Mouse (Mus musculus): ENCODE data around the gene Dmrtb1. TPM values are rescaled to one million over a fixed set of nuclear protein-coding genes. Genes with fewer than 3 reads are reported as not detected.

Gene Dmrtb1
- polyA plus RNA-seq, 1 experiment from 2014 or later = 6.0 TPM

DNA sequence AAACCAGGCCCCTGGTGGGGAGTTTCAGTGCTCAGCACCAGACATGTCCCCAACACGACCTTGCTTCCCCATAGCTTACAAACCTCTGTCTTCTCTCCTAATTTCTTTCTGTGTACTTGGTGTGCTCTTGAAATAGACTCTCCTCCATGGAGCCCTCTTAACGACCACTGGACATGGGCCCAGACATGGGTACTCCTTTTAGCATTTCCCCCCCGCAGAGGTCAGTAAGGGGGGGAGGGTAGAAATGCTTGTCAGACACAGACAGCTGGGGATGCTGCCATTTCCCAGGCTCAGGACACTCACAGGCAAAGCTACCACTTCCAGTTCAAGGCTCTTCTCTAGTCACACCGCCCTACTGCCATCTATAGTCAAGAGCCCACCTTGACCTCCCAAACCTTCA, 42.4 kb downstream of the Dmrtb1 start:
- Histone ChIP-seq H3K4me3 (ENCODE audit: low read depth, low read length) (no peak overlapping the region), H3K9me3 (ENCODE audit: control insufficient read depth, low read length) (no peaks in the 10 kb centered on the region), H3K4me1 (replicated peaks; ENCODE audit: control insufficient read depth, insufficient read depth, low read length) (no peaks in the 10 kb centered on the region), H3K27me3 (ENCODE audit: control insufficient read depth, insufficient read depth, low read length) (no peaks in the 10 kb centered on the region), H3K36me3 (ENCODE audit: control insufficient read depth, insufficient read depth, low read length) (no peaks in the 10 kb centered on the region), H3K4me2 (ENCODE audit: low read depth, low read length, severe bottlenecking) (no peak overlapping the region), H3K9ac (ENCODE audit: low read length) (no peak overlapping the region), H3K27ac (ENCODE audit: low read depth, low read length) (no peak overlapping the region)
- ATAC-seq (replicated peaks; ENCODE audit: low FRiP score) (no peak), DNase-seq (ENCODE audit: low spot score) (no peak)
- 76% methylated on average over 4 of the region's 4 CpGs for WGBS

GRCm38 (mm10) chr4:107638303-107638702, 45.7 kb downstream of the Dmrtb1 start:
- WGBS = 86% methylated on average over 10 of the region's 10 CpGs
- Histone ChIP-seq H3K9ac (ENCODE audit: low read length) (no peak overlapping the region), H3K27me3 (ENCODE audit: control insufficient read depth, insufficient read depth, low read length) (no peaks in the 10 kb centered on the region), H3K4me1 (replicated peaks; ENCODE audit: control insufficient read depth, insufficient read depth, low read length) (no peaks in the 10 kb centered on the region), H3K4me3 (ENCODE audit: low read depth, low read length) (no peak overlapping the region), H3K9me3 (ENCODE audit: control insufficient read depth, low read length) (no peaks in the 10 kb centered on the region), H3K27ac (ENCODE audit: low read depth, low read length) (no peak overlapping the region), H3K4me2 (ENCODE audit: low read depth, low read length, severe bottlenecking) (no peak overlapping the region), H3K36me3 (ENCODE audit: control insufficient read depth, insufficient read depth, low read length) (no peaks in the 10 kb centered on the region)
- ATAC-seq (replicated peaks; ENCODE audit: low FRiP score) (no peak), DNase-seq (ENCODE audit: low spot score) (no peak)

DNA sequence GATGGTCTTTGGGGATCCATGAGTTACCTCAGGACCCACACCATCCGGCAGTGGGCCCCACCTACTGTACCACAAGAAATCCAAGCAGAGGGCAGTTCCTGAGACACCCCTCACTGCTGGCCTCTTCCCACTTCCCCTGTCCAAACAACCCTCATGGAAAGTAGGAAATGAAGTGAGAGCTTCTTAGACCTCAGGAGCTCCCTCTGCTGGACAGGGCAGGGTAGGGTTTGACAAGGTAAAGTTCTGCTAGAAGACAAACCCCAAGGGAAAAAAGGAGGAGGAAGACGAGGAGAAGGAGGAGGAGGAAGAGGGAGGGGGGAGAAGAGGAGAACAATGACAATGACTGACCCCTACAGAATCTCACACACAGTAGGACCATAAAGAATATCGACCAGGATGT, 46.4 kb downstream of the Dmrtb1 start:
- DNase-seq (ENCODE audit: low spot score) (no peak), ATAC-seq (replicated peaks; ENCODE audit: low FRiP score) (no peak; the same call in 1 of the 2 replicates)
- H3K4me1 ChIP-seq (replicated peaks; ENCODE audit: control insufficient read depth, insufficient read depth, low read length) = no peaks in the 10 kb centered on the region
- H3K9ac ChIP-seq (ENCODE audit: low read length) = no peak overlapping the region
- H3K27ac ChIP-seq (ENCODE audit: low read depth, low read length) = no peak overlapping the region
- no peaks in the 10 kb centered on the region for H3K9me3 ChIP-seq (ENCODE audit: control insufficient read depth, low read length)
- no peaks in the 10 kb centered on the region for H3K27me3 ChIP-seq (ENCODE audit: control insufficient read depth, insufficient read depth, low read length)
- H3K4me2 ChIP-seq (ENCODE audit: low read depth, low read length, severe bottlenecking) = no peak overlapping the region
- no peaks in the 10 kb centered on the region for H3K36me3 ChIP-seq (ENCODE audit: control insufficient read depth, insufficient read depth, low read length)
- 62% methylated on average over 3 of the region's 3 CpGs for WGBS
- no peak overlapping the region for H3K4me3 ChIP-seq (ENCODE audit: low read depth, low read length)

- Histone ChIP-seq H3K27me3 (ENCODE audit: control insufficient read depth, insufficient read depth, low read length) (no peaks in the 10 kb centered on the region), H3K4me3 (ENCODE audit: low read depth, low read length) (no peak overlapping the region), H3K9me3 (ENCODE audit: control insufficient read depth, low read length) (no peaks in the 10 kb centered on the region), H3K36me3 (ENCODE audit: control insufficient read depth, insufficient read depth, low read length) (no peaks in the 10 kb centered on the region), H3K4me1 (replicated peaks; ENCODE audit: control insufficient read depth, insufficient read depth, low read length) (no peaks in the 10 kb centered on the region), H3K27ac (ENCODE audit: low read depth, low read length) (no peak overlapping the region), H3K9ac (ENCODE audit: low read length) (no peak overlapping the region), H3K4me2 (ENCODE audit: low read depth, low read length, severe bottlenecking) (no peak overlapping the region)
- DNase-seq (ENCODE audit: low spot score) = no peak
- WGBS = 69% methylated on average over 6 of the region's 6 CpGs
- no peak for ATAC-seq (replicated peaks; ENCODE audit: low FRiP score)
Observed at GRCm38 (mm10) chr4:107636099-107636498, 47.9 kb downstream of the Dmrtb1 start.

DNA sequence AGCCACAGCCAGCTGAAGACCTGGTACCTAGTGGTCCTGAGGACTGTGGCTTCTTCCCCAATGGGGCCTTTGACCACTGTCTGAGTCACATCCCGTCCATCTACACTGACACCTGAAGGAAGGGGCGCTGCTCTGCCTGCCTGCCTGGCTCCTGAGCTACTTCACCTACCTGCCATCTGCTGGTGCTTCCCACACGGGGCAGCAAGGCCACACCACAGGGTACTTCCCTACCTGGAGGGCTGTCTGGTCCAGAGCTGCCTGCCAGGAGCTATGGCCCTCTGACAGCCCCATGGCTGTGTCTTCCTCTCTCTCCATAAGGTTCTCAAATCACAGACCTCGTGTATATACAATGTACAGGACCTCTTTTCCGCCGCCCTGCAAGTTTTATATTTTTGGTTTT, 49.4 kb downstream of the Dmrtb1 start:
- Histone ChIP-seq H3K27ac (ENCODE audit: low read depth, low read length) (no peak overlapping the region), H3K4me2 (ENCODE audit: low read depth, low read length, severe bottlenecking) (no peak overlapping the region), H3K36me3 (ENCODE audit: control insufficient read depth, insufficient read depth, low read length) (no peaks in the 10 kb centered on the region), H3K9me3 (ENCODE audit: control insufficient read depth, low read length) (no peaks in the 10 kb centered on the region), H3K27me3 (ENCODE audit: control insufficient read depth, insufficient read depth, low read length) (no peaks in the 10 kb centered on the region), H3K4me1 (replicated peaks; ENCODE audit: control insufficient read depth, insufficient read depth, low read length) (no peaks in the 10 kb centered on the region), H3K9ac (ENCODE audit: low read length) (no peak overlapping the region), H3K4me3 (ENCODE audit: low read depth, low read length) (no peak overlapping the region)
- 78% methylated on average over 6 of the region's 6 CpGs for WGBS
- no peak for ATAC-seq (replicated peaks; ENCODE audit: low FRiP score)
- no peak for DNase-seq (ENCODE audit: low spot score)

DNA sequence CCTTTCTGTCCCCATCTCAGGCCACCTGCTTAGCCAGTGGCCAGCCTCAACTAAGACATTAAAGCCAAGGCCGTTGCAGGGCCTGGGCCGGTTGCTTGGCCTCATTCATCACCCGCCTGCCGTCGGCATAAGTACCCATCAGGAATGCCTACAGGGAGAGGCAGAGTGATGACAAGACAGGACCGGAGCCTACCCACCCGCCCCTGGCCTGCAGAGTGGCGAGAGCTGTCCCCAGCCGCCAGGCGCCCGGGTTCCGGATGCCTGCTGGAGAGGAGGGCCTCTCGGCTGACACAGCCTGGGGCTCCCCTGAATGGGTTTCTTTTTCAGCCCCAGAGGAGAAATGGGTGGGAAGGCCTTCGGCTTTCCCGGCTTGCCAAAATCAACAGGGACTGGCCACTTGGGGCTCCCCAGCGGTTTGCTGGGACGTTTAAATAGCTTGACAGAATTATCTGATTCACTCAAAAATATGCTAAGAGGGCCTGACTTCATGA, 55.1 kb downstream of the Dmrtb1 start:
- Histone ChIP-seq H3K4me1 (replicated peaks; ENCODE audit: control insufficient read depth, insufficient read depth, low read length) (no peaks in the 10 kb centered on the region), H3K9ac (ENCODE audit: low read length) (no peak overlapping the region), H3K4me2 (ENCODE audit: low read depth, low read length, severe bottlenecking) (no peak overlapping the region), H3K36me3 (ENCODE audit: control insufficient read depth, insufficient read depth, low read length) (no peaks in the 10 kb centered on the region), H3K4me3 (ENCODE audit: low read depth, low read length) (no peak overlapping the region), H3K27ac (ENCODE audit: low read depth, low read length) (no peak overlapping the region), H3K27me3 (ENCODE audit: control insufficient read depth, insufficient read depth, low read length) (no peaks in the 10 kb centered on the region), H3K9me3 (ENCODE audit: control insufficient read depth, low read length) (no peaks in the 10 kb centered on the region)
- 85% methylated on average over 17 of the region's 17 CpGs for WGBS
- DNase-seq (ENCODE audit: low spot score) (no peak), ATAC-seq (replicated peaks; ENCODE audit: low FRiP score) (no peak)

DNA sequence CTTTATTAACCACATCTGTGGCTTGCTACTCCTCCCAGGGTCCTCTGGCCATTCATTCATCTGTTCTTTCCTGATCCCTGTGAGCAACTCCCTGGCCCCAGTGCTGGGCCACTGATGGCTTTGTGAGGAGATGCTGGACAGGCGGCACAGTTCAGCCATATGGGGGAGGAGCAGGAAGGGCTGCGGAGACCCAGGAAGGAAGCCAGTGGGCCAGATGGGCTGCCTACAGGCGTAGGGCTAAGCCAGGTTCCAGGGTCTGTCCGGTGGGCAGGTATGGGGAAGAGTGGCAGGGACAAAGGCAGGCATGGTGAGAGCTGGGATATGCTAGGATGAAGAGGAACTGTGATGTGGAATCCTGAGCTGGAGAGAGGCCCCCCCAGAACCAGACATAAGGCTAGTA, 55.8 kb downstream of the Dmrtb1 start:
- no peak for DNase-seq (ENCODE audit: low spot score)
- ATAC-seq (replicated peaks; ENCODE audit: low FRiP score) = no peak
- Histone ChIP-seq H3K27ac (ENCODE audit: low read depth, low read length) (no peak overlapping the region), H3K9me3 (ENCODE audit: control insufficient read depth, low read length) (no peaks in the 10 kb centered on the region), H3K4me2 (ENCODE audit: low read depth, low read length, severe bottlenecking) (no peak overlapping the region), H3K4me1 (replicated peaks; ENCODE audit: control insufficient read depth, insufficient read depth, low read length) (no peaks in the 10 kb centered on the region), H3K9ac (ENCODE audit: low read length) (no peak overlapping the region), H3K4me3 (ENCODE audit: low read depth, low read length) (no peak overlapping the region), H3K27me3 (ENCODE audit: control insufficient read depth, insufficient read depth, low read length) (no peaks in the 10 kb centered on the region), H3K36me3 (ENCODE audit: control insufficient read depth, insufficient read depth, low read length) (no peaks in the 10 kb centered on the region)
- WGBS = 85% methylated on average over 4 of the region's 4 CpGs

Small RNA genes lying within 50 kb of the gene (microRNA-seq; reads per million reads assigned to microRNA genes)
- gene Gm25123 (ENCODE audit: insufficient number of aligned reads) = not detected

Other genes with a start within 250 kb of the Dmrtb1 start
- 3.6 and 5.5 TPM in 2 replicates for gene Glis1, start 249.6 kb downstream of the Dmrtb1 start, polyA plus RNA-seq (2014; fragmentation: Nextera tagmentation; extraction: Ambion mirVana)
- gene Lrp8, start 118.0 kb upstream of the Dmrtb1 start, polyA plus RNA-seq (2014; fragmentation: Nextera tagmentation; extraction: Ambion mirVana) = 33.9 and 36.6 TPM in 2 replicates
- 214 and 246 TPM in 2 replicates for gene Magoh, start 195.5 kb upstream of the Dmrtb1 start, polyA plus RNA-seq (2014; fragmentation: Nextera tagmentation; extraction: Ambion mirVana)
- gene 0610037L13Rik, start 205.6 kb upstream of the Dmrtb1 start, polyA plus RNA-seq (2014; fragmentation: Nextera tagmentation; extraction: Ambion mirVana) = 108 and 116 TPM in 2 replicates
- gene Cpt2, start 239.4 kb upstream of the Dmrtb1 start, polyA plus RNA-seq (2014; fragmentation: Nextera tagmentation; extraction: Ambion mirVana) = 30.9 and 31.6 TPM in 2 replicates

Measured in forebrain, embryonic 11.5 days (tissue).